Mouse (Mus musculus) A20 (cell line): Measurements from ENCODE around the gene 5031439G07Rik.
"Not testable (repeated sequence)": the region's sequence is repeated elsewhere in the genome, so short reads cannot be mapped to it uniquely, and the experiment has no call there.

ENCODE experiments used
- DNase-seq: peaks from one replicate; pipeline ENCODE4 v3.0.0-alpha.2; 2011; ENCODE audit warnings: low read depth, low spot score

The 5031439G07Rik gene

DNA sequence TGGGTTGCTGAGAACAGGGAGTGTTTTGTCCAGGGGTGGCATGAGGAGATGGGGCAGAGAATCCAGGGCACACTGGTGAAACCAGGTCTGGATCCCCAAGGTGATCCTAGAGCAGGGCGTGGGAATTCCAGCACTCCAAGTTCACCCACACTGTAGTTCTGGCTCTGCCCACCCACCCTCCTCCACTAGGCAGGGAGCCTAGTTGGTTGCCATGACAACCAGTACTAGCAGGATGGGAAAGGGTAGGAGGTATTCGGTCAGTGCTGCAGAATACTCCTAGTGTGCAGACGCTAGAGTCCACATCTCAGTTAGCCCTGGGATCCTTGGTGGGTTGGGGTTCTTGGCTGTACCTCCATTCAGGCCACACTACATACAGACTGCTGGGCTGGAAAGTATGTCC is 30.5 kb downstream of the 5031439G07Rik start:
- no peak for DNase-seq

DNA sequence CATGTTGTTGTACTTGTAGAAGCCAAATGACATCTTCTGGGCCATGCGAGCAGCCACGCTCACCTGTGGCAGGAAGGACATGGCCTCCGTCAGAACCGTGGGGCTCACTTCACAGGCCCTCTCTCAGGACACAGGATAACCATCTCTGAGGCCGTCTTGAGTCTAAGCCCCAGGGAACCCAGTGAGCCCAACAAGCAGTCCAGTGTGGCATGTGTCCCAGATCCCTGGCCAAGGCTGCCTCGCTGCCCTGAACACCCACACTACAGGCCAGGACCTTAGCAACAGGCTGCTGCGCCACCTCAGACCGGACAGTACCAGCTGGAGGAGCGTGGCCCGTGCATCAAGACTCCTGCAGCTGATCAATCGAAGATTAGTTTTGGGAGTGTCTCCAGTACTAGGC is 35.1 kb downstream of the 5031439G07Rik start:
- no peak for DNase-seq

DNA sequence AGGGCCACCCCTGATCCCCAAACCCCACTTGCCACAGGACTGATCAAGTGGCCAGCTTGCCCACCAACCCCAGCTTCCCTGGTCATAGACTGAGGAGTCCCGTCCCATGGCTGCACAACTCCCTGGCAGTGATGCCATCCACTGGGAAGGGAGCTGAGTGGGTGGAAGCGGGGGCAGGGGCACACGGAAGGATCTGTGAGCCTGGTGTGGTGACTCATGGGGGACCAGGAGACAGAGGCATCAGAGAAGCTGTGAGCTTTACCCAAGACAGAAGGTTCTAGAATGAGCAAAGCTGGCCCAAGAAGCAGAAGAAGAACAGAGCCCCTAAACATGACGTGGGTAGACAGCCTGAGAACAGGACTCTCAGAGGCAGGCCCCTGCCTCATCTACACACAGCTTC is 38.3 kb downstream of the 5031439G07Rik start:
- no peak for DNase-seq

DNA sequence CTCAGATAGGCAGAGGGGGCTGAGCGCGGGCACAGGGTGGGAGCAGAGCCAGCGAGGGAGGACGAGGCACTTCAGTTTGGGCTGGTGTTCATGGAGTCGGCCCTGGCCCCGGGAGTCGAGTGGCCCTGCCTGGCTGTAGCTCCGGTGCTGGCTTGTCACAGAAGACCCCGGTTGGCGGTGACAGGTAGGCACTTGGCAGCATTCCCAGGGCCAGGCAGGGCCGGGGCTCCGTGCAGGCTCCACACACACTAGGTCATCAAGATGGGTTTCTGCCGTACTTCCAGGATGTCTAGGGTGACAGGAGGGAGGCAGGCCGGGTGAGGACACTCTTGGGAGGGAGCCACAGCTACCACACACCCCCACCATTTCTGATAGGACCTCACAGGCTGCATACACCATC is 39.4 kb downstream of the 5031439G07Rik start:
- DNase-seq = no peak

DNA sequence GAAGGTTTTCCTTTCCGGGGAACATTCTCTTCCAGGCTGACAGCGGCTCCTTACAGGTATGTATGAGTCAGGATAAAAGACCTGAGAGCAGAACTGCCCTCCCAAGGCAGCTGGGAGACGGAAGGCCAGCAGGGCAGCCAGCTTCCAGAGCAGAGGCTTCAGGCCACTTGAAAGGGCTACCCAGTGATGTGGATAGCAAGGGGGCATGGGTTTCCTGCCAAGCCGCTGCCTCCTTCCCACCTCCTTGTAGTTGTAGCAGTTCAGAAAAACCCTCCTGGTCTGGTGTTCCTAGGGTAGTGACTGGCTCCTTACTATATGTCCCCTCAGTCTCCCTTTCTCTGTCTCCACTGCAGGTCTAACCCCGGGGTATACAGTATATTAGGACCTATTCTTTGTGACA is 44.0 kb downstream of the 5031439G07Rik start:
- no peak for DNase-seq

DNA sequence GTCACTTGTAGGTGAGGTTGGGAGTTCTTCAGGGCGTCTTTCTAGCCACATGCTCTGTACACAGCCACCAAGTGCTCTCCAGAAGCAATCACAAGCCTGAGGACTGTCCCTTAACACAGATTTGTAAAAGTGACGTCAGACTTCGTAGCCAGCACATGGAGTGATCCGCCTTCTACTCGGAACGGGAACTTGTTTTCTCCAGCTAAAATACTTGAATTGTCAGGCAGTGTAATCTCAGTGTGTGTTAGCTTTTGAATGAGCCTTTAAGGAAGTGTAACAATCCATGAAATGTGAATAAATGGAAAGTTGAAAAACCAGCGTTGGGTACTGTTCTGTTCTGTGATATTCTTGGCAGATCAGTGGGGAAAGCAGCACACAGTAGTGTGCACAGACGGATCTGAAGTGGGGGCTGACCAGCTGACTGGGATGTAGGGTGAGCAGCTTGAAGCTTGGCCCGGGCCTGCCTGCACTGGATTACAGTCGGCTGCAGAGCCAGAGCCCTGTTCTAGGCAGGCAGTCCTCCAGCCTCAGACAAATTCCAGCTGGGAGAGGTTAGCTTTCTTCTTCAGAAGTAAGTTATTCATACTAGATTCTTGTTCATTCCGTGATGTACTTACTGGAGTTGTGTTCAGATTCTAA is 45.6 kb downstream of the 5031439G07Rik start:
- no peak for DNase-seq

DNA sequence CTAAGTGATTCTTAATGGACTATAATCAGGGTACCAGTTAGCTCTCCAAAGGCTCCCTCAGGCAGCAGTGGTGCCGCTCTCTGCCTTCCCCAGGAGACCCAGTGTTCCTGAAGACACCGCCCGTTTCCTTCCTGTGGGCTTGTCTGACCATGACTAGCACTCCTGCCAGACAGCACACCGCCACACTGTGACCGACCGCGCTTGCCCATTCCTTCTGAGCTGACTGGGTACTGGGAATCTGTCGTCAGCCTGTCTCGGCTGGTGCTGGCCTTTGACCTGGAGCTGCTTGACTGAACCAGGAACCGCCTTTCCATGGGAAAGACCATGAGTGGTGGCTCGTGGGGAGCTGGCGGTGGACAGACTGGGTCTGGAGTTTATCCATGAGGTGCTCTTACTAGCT is 48.2 kb downstream of the 5031439G07Rik start:
- no peak for DNase-seq

DNA sequence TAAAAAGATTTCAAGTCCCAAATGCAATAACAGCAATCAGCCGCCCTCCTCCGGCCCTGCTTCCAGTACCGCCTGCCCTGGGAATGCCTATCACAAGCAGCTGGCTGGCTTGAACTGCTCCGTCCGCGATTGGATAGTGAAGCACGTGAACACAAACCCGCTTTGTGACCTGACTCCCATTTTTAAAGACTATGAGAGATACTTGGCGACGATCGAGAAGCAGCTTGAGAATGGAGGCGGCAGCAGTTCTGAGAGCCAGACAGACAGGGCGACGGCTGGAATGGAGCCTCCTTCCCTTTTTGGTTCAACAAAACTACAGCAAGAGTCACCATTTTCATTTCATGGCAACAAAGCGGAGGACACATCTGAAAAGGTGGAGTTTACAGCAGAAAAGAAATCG is 53.5 kb downstream of the 5031439G07Rik start:
- no peak for DNase-seq

DNA sequence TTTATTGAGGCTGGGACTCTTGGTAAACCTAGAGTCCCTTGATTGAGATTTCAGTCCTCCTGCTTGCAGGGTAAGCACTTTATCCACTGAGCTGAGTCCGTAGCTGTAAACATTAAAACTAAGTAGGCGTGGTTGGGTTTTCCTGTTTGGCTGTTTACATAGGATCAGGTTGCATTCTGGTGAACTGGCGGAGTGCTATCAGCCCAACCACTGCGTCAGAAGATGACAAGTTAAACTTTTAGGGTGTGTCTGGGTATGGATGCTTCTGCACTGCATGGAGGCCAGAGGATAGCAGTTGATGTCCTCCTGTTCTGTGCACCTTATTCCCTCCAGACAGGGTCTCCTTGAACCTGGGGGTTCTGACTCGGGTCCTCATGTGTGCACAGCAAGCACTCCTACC is 56.0 kb downstream of the 5031439G07Rik start:
- DNase-seq = no peak

DNA sequence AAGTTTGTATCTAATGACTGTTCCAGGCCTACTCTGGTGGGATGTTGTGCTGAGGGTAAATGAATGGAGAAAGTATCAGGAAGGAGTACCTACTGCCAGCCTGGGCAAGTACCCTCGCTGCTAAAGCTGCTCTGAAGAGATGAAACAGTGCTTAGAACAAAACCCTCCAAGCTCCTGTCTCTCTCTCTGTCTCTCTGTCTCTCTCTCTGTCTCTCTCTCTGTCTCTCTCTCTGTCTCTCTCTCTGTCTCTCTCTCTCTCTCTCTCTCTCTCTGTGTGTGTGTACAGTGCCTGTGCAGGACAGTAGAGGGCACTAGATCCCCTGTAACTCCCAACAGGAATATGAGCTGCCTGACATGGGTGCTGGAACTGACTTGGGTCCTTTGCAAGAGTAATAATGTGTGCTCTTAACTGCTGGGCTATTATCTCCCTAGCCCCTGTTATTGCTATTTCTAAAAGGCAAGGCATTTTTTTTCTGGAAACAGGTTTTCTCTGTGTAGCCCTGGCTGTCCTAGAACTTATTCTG is 62.8 kb downstream of the 5031439G07Rik start:
- peak; percentile 50 for DNase-seq

DNA sequence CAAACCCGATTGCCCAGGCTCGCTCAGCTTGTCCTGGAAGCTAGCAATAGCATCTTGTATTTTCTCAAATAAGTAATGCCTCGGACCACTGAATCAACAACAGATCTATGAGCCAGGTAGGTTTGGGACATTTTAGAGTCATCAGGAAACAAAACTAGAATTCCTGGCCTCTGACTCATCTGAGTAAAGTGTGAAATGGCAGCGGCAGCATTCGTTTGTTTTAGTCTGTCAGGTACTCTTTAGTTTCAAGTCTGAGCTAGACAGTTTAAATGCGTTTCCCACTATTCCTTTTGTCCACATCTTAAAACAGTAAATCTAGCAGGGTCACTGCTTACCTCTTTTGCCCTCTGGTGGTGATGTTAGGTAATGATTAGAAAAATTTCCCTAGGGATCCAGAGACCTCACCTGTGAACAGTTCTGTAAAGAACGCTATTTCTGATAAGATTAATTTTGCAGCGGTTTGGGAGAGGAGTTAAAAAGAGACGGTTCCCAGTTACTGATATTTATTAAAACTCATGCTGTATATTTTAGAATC is 63.5 kb downstream of the 5031439G07Rik start:
- no peak for DNase-seq

DNA sequence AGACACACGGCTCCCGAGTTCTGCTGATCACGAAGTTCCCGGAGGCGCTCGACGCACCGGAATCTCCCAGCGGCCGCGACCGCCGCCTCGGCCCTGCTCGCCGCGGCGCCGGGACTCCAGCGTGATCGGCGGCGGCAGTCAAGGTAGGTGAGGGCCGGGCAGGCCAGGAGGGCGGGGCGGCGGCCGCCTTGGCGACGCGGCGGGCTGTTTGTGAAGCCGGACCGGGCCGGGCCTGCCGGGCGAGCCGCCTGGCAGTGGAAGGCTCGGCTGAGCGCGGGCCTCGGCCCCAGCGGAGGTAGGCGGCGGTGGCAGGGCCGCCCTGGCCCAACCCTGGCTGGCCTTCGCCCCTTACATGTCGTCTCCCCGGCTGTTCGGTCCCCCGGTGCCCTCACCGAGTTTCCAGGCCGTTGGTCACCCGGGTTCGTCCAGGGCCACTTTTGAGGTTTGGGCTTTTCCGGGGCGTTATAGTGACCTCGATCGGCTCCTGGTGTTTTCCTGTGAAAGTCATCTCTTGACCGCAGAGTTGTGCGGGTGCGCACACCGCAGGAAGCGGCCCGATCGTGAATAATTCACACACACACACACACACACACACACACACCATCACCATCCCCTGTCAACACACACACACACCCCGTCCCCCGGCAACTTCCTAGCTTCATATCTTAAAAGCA is 64.7 kb downstream of the 5031439G07Rik start:
- DNase-seq = no peak

DNA sequence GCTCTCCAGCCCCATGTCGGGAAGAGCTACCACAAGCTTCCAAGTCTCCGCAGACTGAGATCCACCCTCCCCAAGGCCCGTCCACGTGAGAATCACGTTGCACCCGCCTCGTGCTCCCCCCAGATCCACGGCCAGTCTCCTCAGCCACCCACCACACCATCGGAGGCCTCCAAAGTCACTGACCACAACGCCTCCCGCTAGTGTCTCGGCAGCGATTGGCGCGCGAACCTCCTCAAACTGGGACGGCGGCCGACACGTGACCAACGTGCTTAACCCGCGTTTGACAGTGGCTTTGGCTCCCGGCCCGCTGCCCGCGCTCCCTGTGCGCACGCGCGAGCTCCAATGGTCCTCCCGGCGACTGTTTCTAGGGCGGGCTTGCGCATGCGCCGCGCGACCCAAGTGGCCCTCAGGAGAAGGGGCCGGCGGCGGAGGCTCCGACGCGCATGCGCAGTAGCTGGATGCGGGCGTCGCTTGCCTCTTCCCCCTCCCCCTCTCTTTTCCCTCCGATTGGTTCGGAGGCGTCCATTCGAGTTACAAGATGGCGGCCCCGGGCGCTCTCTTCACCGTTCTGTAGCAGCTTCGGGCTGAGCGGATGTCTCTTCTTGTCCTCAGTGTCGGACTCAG is 65.4 kb downstream of the 5031439G07Rik start, which contains the start of gene Nup50:
Gene Nup50 (plus strand): TSS at position 528 of the 624 bp plus-strand sequence.
- DNase-seq = peak; percentile 100

DNA sequence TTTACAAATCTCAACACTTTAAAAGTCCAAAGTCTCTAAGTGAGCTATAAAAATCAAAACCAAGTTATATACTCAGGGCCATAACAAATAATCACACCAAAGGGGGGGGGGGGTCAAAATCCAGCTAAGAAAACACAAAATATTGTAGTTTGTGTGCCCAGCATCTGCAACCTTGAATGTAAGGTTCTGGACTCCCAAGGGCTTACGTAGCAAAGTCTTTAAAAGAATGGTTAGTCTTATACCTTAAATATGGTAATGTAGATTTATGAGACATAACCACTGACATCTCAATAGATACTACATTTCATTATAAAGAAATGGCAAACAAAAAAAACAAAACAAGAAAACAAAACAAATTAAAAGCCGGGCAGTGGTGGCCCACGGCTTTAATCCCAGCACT is 68.4 kb downstream of the 5031439G07Rik start, which contains the start of gene Gm29666:
Gene Gm29666 (minus strand): TSS at position 101 of the 400 bp plus-strand sequence.
- DNase-seq = no peak

DNA sequence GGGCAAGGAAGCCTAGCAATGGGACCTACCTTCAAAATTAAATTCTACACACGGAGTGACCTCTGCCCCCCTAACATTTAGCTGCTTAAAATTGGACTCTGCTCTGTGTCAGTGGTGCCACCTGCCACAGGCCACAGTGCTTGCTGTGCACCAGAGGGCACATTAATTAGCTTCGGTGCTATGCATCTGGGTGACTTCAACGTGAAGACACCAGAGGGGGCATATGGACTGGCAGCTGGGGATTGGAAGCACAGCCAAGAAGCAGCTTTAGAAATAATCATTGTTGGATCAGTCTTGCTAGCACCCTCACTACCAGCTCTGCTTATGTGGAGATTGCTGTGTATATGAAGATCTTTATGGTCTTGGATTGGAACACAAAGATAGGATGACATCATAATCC is 75.2 kb downstream of the 5031439G07Rik start:
- no peak for DNase-seq

DNA sequence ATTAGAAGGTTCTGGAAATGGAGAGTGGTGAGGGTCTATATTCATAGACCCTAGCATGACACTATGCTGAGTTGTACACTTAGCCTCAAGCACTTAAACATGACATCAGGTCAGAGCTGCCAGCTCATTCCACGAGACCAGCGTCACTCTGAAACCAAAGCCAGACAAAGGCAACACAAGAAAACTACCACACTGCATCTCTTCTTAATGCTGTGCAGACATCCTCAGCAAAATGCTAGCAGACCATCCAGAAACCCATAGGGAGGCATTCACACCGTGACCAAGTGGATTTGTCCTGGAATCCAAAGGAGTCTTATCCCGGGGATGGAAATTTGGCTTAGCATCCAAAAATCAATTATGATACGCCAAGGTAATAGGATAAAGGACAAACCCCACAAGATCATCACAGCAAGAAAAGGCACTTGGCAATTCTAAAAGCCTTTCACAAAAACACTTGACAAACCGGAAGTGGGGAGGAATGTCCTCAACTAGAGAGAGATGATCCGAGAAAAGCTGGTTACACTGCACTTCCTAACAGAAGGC is 84.4 kb downstream of the 5031439G07Rik start:
- DNase-seq = no peak

DNA sequence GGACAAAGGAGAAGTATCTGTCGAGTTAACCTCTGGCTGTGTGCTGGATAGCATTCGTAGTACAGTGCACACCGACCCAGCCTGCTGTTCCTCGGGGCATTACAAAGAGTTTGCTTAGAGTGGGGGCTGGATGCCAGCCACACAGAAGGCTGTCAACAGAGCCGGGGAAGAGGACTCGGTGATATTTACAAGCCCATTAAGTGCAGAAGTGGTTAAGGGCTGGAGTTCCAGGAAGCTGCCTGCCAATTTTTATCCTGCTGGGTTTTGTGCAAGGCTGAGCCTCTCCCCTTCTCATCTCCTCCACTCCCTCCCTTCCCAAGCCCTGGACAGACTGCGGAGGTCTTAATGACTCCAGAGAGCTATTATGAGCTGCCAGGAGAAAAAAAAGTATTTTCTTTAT is 90.3 kb downstream of the 5031439G07Rik start:
- no peak for DNase-seq

DNA sequence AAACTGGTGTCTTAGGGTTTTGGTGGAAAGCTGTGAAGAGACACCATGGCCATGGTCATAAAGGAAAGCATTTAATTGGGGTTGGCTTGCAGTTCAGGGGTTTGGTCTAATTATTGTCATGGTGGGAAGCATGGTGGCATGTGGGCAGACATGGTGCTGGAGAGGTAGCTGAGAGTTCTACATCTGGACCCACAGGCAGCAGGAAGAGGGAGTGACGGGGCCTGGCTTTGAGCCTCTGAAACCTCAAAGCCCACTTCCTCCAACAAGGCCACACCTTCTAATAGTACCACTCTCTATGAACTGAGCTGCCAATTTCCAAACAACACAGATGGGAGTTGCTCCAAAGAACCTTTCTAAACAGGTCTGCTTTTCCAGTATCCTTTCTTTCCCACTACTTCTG is 91.7 kb downstream of the 5031439G07Rik start:
- no peak for DNase-seq

DNA sequence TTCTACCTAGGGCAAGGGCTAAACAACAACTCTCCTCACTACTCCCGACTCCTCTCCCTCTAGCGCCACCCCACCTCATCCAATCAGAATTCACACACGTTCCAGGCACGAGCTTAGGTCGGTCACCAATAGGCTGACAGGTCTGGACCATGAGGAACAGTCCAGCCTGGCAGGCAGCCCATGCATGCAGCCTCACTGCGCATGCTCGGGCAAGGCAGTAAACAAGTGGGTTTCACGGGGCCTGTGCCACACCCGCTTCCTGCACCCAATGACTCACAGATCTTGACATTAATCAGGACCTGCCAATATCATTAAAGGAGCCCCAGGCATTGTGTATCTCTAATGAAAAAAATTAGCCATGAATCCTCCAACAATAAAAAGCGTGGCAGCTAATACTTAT is 92.1 kb downstream of the 5031439G07Rik start:
- DNase-seq = not testable (repeated sequence)
